Mouse (Mus musculus) ES-CJ7 (cell line): ENCODE results near the gene Bank1.

ENCODE experiments used
- DNase-seq: peaks from one replicate; pipeline ENCODE4 v3.0.0; 2011; ENCODE audit warnings: low read depth, low spot score

Bank1 gene

GRCm38 (mm10) chr3:136103339-136103738 lies 222.5 kb downstream of the Bank1 start:
- no peak for DNase-seq

GRCm38 (mm10) chr3:136100973-136101500 lies 224.8 kb downstream of the Bank1 start:
- no peak for DNase-seq

GRCm38 (mm10) chr3:136100292-136100691 lies 225.6 kb downstream of the Bank1 start:
- no peak for DNase-seq

GRCm38 (mm10) chr3:136086948-136087660 lies 238.8 kb downstream of the Bank1 start:
- DNase-seq = no peak

- no peak for DNase-seq
Observed at GRCm38 (mm10) chr3:136086431-136086830, 239.4 kb downstream of the Bank1 start.

GRCm38 (mm10) chr3:136085077-136085476 lies 240.8 kb downstream of the Bank1 start:
- DNase-seq = no peak

GRCm38 (mm10) chr3:136084066-136084465 lies 241.8 kb downstream of the Bank1 start:
- DNase-seq = no peak

GRCm38 (mm10) chr3:136081264-136081663 lies 244.6 kb downstream of the Bank1 start:
- no peak for DNase-seq

- no peak for DNase-seq
Observed at GRCm38 (mm10) chr3:136078535-136078934, 247.3 kb downstream of the Bank1 start.

- no peak for DNase-seq
Observed at GRCm38 (mm10) chr3:136070394-136070793, 255.5 kb downstream of the Bank1 start.

- DNase-seq = no peak
Observed at GRCm38 (mm10) chr3:136061907-136062306, 264.0 kb downstream of the Bank1 start.

GRCm38 (mm10) chr3:136050635-136051034 lies 275.2 kb downstream of the Bank1 start:
- DNase-seq = no peak

GRCm38 (mm10) chr3:136050215-136050614 lies 275.7 kb downstream of the Bank1 start:
- DNase-seq = no peak

- no peak for DNase-seq
Observed at GRCm38 (mm10) chr3:136048026-136048425, 277.8 kb downstream of the Bank1 start.

- no peak for DNase-seq
Observed at GRCm38 (mm10) chr3:136045381-136045780, 280.5 kb downstream of the Bank1 start.

- DNase-seq = no peak
Observed at GRCm38 (mm10) chr3:136040041-136040440, 285.8 kb downstream of the Bank1 start.

GRCm38 (mm10) chr3:136039446-136039845 lies 286.4 kb downstream of the Bank1 start:
- no peak for DNase-seq

- DNase-seq = no peak
Observed at GRCm38 (mm10) chr3:136037254-136037653, 288.6 kb downstream of the Bank1 start.

- no peak for DNase-seq
Observed at GRCm38 (mm10) chr3:136035784-136036183, 290.1 kb downstream of the Bank1 start.

- DNase-seq = no peak
Observed at GRCm38 (mm10) chr3:136024876-136025275, 301.0 kb downstream of the Bank1 start.

GRCm38 (mm10) chr3:136017517-136017916 lies 308.3 kb downstream of the Bank1 start:
- DNase-seq = no peak

- no peak for DNase-seq
Observed at GRCm38 (mm10) chr3:136010616-136011015, 315.2 kb downstream of the Bank1 start.

- peak; percentile 9 for DNase-seq
Observed at GRCm38 (mm10) chr3:136007846-136008245, 318.0 kb downstream of the Bank1 start.
